Mouse (Mus musculus): ENCODE results near the gene Flcn. TPM values are rescaled to one million over a fixed set of nuclear protein-coding genes. Genes with fewer than 3 reads are reported as not detected.

Flcn gene
- polyA plus RNA-seq, 1 experiment from 2014 or later = 30.1 TPM

GRCm38 (mm10) chr11:59800412-59800811 is 9.4 kb downstream of the Flcn start:
- Histone ChIP-seq H3K9ac (ENCODE audit: low read length) (no peak overlapping the region), H3K4me2 (ENCODE audit: low read length) (no peak overlapping the region), H3K27me3 (replicated peaks; ENCODE audit: control insufficient read depth, insufficient read depth, low read length) (no peaks in the 10 kb centered on the region), H3K4me3 (ENCODE audit: low read depth, low read length) (no peak overlapping the region), H3K36me3 (ENCODE audit: control insufficient read depth, insufficient read depth, low read length) (peaks cover 99% of the 10 kb centered on the region), H3K9me3 (ENCODE audit: control insufficient read depth, low read length) (no peaks in the 10 kb centered on the region), H3K4me1 (replicated peaks; ENCODE audit: control insufficient read depth, insufficient read depth, low read length) (no peaks in the 10 kb centered on the region), H3K27ac (ENCODE audit: low read depth) (no peak overlapping the region)
- WGBS = 94% methylated on average over 10 of the region's 10 CpGs
- no peak for DNase-seq (ENCODE audit: low spot score)
- no peak for ATAC-seq (replicated peaks; ENCODE audit: low FRiP score, low TSS enrichment, low read depth)

- H3K36me3 ChIP-seq (ENCODE audit: control insufficient read depth, insufficient read depth, low read length) = peaks cover 74% of the 10 kb centered on the region
- H3K27ac ChIP-seq (ENCODE audit: low read depth) = no peak overlapping the region
- no peak overlapping the region for H3K4me2 ChIP-seq (ENCODE audit: low read length)
- DNase-seq (ENCODE audit: low spot score) = no peak
- no peak overlapping the region for H3K9ac ChIP-seq (ENCODE audit: low read length)
- no peaks in the 10 kb centered on the region for H3K4me1 ChIP-seq (replicated peaks; ENCODE audit: control insufficient read depth, insufficient read depth, low read length)
- no peaks in the 10 kb centered on the region for H3K9me3 ChIP-seq (ENCODE audit: control insufficient read depth, low read length)
- 94% methylated on average over 6 of the region's 6 CpGs for WGBS
- no peaks in the 10 kb centered on the region for H3K27me3 ChIP-seq (replicated peaks; ENCODE audit: control insufficient read depth, insufficient read depth, low read length)
- ATAC-seq (replicated peaks; ENCODE audit: low FRiP score, low TSS enrichment, low read depth) = no peak
- H3K4me3 ChIP-seq (ENCODE audit: low read depth, low read length) = no peak overlapping the region
These were observed 16.4 kb downstream of the Flcn start for GRCm38 (mm10) chr11:59793390-59793789.

DNA sequence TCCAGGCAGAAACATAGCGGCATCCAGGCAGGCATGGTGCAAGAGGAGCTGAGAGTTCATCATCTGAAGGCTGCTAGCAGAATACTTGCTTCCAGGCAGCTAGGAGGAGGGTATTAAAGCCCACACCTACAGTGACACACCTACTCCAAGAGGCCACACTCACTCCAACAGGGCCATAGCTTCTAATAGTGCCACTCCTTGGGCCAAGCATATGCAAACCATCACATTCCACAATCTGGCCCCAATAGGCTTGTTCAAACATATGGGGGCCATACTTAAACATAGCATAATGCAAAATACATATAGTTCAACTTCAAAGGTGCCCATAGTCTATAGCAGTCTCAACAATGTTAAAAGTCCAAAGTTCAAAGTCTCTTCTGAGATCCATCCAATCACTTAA is 20.5 kb downstream of the Flcn start:
- ATAC-seq (replicated peaks; ENCODE audit: low FRiP score, low TSS enrichment, low read depth) (no peak), DNase-seq (ENCODE audit: low spot score) (no peak)
- no peak overlapping the region for H3K4me3 ChIP-seq (ENCODE audit: low read depth, low read length)
- no peaks in the 10 kb centered on the region for H3K27me3 ChIP-seq (replicated peaks; ENCODE audit: control insufficient read depth, insufficient read depth, low read length)
- WGBS = 87% methylated on average over 1 of the region's 1 CpGs
- peaks cover 34% of the 10 kb centered on the region for H3K36me3 ChIP-seq (ENCODE audit: control insufficient read depth, insufficient read depth, low read length)
- no peak overlapping the region for H3K9ac ChIP-seq (ENCODE audit: low read length)
- no peaks in the 10 kb centered on the region for H3K9me3 ChIP-seq (ENCODE audit: control insufficient read depth, low read length)
- H3K4me1 ChIP-seq (replicated peaks; ENCODE audit: control insufficient read depth, insufficient read depth, low read length) = 0 out of 2 replicates have a peak, but pooled peaks cover 7% of the 10 kb centered on the region
- no peak overlapping the region for H3K4me2 ChIP-seq (ENCODE audit: low read length)
- H3K27ac ChIP-seq (ENCODE audit: low read depth) = no peak overlapping the region

DNA sequence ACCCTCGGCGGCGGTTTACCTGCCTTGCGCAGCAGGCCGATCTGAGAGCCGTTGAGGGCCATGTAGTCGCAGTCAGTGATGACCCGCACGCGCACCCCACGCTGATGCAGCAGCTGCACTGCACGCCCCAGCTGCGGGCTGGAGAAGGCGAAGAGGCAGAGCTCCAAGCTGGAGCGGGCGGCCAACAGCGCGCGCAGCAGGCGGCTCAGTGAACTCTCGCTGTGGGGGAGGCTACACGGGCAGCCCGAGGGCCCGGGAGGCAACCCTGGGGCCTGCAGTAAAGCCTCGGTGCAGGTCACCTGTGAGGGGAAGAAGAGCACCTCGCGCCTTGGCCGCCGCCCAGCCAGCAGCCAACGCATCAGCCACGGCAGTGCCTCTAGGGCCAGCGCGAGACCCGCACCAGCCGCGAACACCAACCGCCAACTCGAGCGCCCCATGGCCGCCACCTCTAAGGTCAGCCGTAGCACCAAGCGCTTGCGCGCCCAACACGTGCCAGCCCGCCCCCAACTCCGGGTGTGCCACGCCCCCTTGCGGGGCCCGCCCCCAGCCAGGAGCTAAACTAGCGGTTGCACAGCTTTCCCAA is 22.5 kb downstream of the Flcn start, which contains the start of gene Pld6:
TSS of gene Pld6 (minus strand) at position 447 of the 583 bp plus-strand sequence.
- Histone ChIP-seq H3K4me1 (replicated peaks; ENCODE audit: control insufficient read depth, insufficient read depth, low read length) (0 out of 2 replicates have a peak, but pooled peaks cover 7% of the 10 kb centered on the region), H3K4me2 (ENCODE audit: low read length) (peak within 1 kb of the TSS; percentile 91), H3K4me3 (ENCODE audit: low read depth, low read length) (peak within 1 kb of the TSS; percentile 49), H3K36me3 (ENCODE audit: control insufficient read depth, insufficient read depth, low read length) (peaks cover 14% of the 10 kb centered on the region), H3K27me3 (replicated peaks; ENCODE audit: control insufficient read depth, insufficient read depth, low read length) (no peaks in the 10 kb centered on the region), H3K27ac (ENCODE audit: low read depth) (no peak within 1 kb of the TSS), H3K9me3 (ENCODE audit: control insufficient read depth, low read length) (no peaks in the 10 kb centered on the region), H3K9ac (ENCODE audit: low read length) (peak within 1 kb of the TSS; percentile 43)
- ATAC-seq (replicated peaks; ENCODE audit: low FRiP score, low TSS enrichment, low read depth) (peak; percentile 81), DNase-seq (ENCODE audit: low spot score) (peak; percentile 84)
- under 1% methylated on average over 51 of the region's 51 CpGs for WGBS

- peaks cover 7% of the 10 kb centered on the region for H3K36me3 ChIP-seq (ENCODE audit: control insufficient read depth, insufficient read depth, low read length)
- H3K27me3 ChIP-seq (replicated peaks; ENCODE audit: control insufficient read depth, insufficient read depth, low read length) = no peaks in the 10 kb centered on the region
- H3K4me3 ChIP-seq (ENCODE audit: low read depth, low read length) = peak overlapping the region; percentile 49
- DNase-seq (ENCODE audit: low spot score) = no peak
- ATAC-seq (replicated peaks; ENCODE audit: low FRiP score, low TSS enrichment, low read depth) = no peak; the same call in 1 of the 2 replicates
- H3K9ac ChIP-seq (ENCODE audit: low read length) = peak overlapping the region; percentile 43
- no peaks in the 10 kb centered on the region for H3K9me3 ChIP-seq (ENCODE audit: control insufficient read depth, low read length)
- H3K4me1 ChIP-seq (replicated peaks; ENCODE audit: control insufficient read depth, insufficient read depth, low read length) = 0 out of 2 replicates have a peak, but pooled peaks cover 7% of the 10 kb centered on the region
- WGBS = 48% methylated on average over 15 of the region's 15 CpGs
- H3K27ac ChIP-seq (ENCODE audit: low read depth) = no peak overlapping the region
- peak overlapping the region; percentile 91 for H3K4me2 ChIP-seq (ENCODE audit: low read length)
These were observed 23.2 kb downstream of the Flcn start for GRCm38 (mm10) chr11:59786444-59787198.

GRCm38 (mm10) chr11:59783591-59783990 is 26.2 kb downstream of the Flcn start:
- Histone ChIP-seq H3K9ac (ENCODE audit: low read length) (no peak overlapping the region), H3K27ac (ENCODE audit: low read depth) (no peak overlapping the region), H3K4me2 (ENCODE audit: low read length) (no peak overlapping the region), H3K27me3 (replicated peaks; ENCODE audit: control insufficient read depth, insufficient read depth, low read length) (no peaks in the 10 kb centered on the region), H3K36me3 (ENCODE audit: control insufficient read depth, insufficient read depth, low read length) (no peaks in the 10 kb centered on the region), H3K4me1 (replicated peaks; ENCODE audit: control insufficient read depth, insufficient read depth, low read length) (0 out of 2 replicates have a peak, but pooled peaks cover 7% of the 10 kb centered on the region), H3K4me3 (ENCODE audit: low read depth, low read length) (no peak overlapping the region), H3K9me3 (ENCODE audit: control insufficient read depth, low read length) (no peaks in the 10 kb centered on the region)
- WGBS = 79% methylated on average over 6 of the region's 6 CpGs
- DNase-seq (ENCODE audit: low spot score) (no peak), ATAC-seq (replicated peaks; ENCODE audit: low FRiP score, low TSS enrichment, low read depth) (no peak)

- ATAC-seq (replicated peaks; ENCODE audit: low FRiP score, low TSS enrichment, low read depth) = no peak
- DNase-seq (ENCODE audit: low spot score) = no peak
- Histone ChIP-seq H3K27ac (ENCODE audit: low read depth) (no peak overlapping the region), H3K36me3 (ENCODE audit: control insufficient read depth, insufficient read depth, low read length) (peaks cover 10% of the 10 kb centered on the region), H3K9me3 (ENCODE audit: control insufficient read depth, low read length) (no peaks in the 10 kb centered on the region), H3K9ac (ENCODE audit: low read length) (no peak overlapping the region), H3K4me1 (replicated peaks; ENCODE audit: control insufficient read depth, insufficient read depth, low read length) (0 out of 2 replicates have a peak, but pooled peaks cover 3% of the 10 kb centered on the region), H3K4me2 (ENCODE audit: low read length) (no peak overlapping the region), H3K4me3 (ENCODE audit: low read depth, low read length) (no peak overlapping the region), H3K27me3 (replicated peaks; ENCODE audit: control insufficient read depth, insufficient read depth, low read length) (no peaks in the 10 kb centered on the region)
- WGBS = 83% methylated on average over 7 of the region's 7 CpGs
These were observed 27.7 kb downstream of the Flcn start for GRCm38 (mm10) chr11:59782091-59782590.

DNA sequence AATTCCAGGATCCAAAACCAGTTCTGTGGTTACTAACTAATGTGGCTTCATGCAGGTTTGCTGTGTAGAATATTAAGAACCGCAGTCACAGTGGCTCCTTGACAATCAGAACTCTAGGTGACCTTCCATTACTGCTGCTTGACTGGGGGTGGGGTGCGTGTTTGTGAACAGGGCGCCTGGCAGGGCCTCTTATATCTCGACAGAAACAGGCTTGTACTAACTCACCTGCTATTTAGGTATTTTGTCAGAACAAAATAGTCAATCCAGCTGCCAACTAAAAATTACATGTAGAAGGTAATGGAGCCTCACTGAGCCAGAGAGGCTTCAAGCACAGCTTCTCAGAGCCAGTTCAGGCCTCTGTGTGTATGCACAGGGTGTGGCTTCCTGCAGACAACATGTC is 29.6 kb downstream of the Flcn start:
- no peak for DNase-seq (ENCODE audit: low spot score)
- peaks cover 29% of the 10 kb centered on the region for H3K36me3 ChIP-seq (ENCODE audit: control insufficient read depth, insufficient read depth, low read length)
- no peak for ATAC-seq (replicated peaks; ENCODE audit: low FRiP score, low TSS enrichment, low read depth)
- no peaks in the 10 kb centered on the region for H3K9me3 ChIP-seq (ENCODE audit: control insufficient read depth, low read length)
- no peak overlapping the region for H3K4me3 ChIP-seq (ENCODE audit: low read depth, low read length)
- H3K4me1 ChIP-seq (replicated peaks; ENCODE audit: control insufficient read depth, insufficient read depth, low read length) = no peaks in the 10 kb centered on the region
- H3K27ac ChIP-seq (ENCODE audit: low read depth) = no peak overlapping the region
- WGBS = 83% methylated on average over 4 of the region's 4 CpGs
- no peaks in the 10 kb centered on the region for H3K27me3 ChIP-seq (replicated peaks; ENCODE audit: control insufficient read depth, insufficient read depth, low read length)
- H3K4me2 ChIP-seq (ENCODE audit: low read length) = no peak overlapping the region
- H3K9ac ChIP-seq (ENCODE audit: low read length) = no peak overlapping the region

Measured in intestine, embryonic 14.5 days (tissue).